Comparison of ENCODE assay signal across 28 mouse cellular contexts in the genomic region with DNA sequence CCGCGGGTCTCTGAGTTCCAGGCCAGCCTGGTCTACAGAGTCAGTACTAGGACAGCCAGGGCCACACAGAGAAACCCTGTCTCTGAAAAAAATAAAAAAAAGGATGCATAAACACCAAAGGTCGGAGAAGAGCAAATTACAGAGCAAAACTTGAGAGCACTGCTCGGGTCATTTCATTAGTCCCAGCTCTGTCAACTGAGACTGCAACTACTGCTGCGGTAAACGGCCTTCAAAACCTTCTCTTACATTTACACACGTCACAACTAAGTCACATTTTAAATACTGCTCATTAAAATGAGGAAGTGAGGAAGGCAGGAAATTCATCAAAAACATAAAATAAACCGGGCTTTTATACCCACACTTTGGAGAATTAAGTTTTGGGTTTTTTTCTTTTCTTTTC. TPM values are rescaled to one million over a fixed set of nuclear protein-coding genes. Genes with fewer than 3 reads are reported as not detected.
DNase-seq lines count a peak whose midpoint lies in the region; ATAC-seq lines count a peak whose summit lies in the region.
"Had no signal": no experiment of that assay in that cellular context is flagged by ENCODE, and none has a peak within 500 bp of the region (broad histone marks: within the 10 kb centered on the region; RNA-seq: fewer than 3 reads in every experiment).

No protein-coding gene starts in this region.

- H3K4me1 ChIP-seq in heart, embryonic 14.5 days (ENCODE audit: control insufficient read depth in 2 of 2, insufficient read depth in 2 of 2, low read length in 2 of 2): peaks cover 32 to 41% of the 10 kb centered on the region in 2 experiments
- peaks cover 61% of the 10 kb centered on the region for H3K4me1 ChIP-seq in liver, embryonic 16.5 days (ENCODE audit: control insufficient read depth, low read depth, low read length)
- H3K4me1 ChIP-seq in forebrain, embryonic 11.5 days (replicated peaks; ENCODE audit: control insufficient read depth, insufficient read depth, low read length): no peaks in the 10 kb centered on the region
- no peaks in the 10 kb centered on the region for H3K4me1 ChIP-seq in forebrain, embryonic 15.5 days
- H3K4me1 ChIP-seq: neural tube, embryonic 13.5 days had no signal

- WGBS in heart, embryonic 14.5 days: 86% methylated on average over 8 of the region's 8 CpGs
- whole genome bisulfite sequencing in liver, embryonic 16.5 days (ENCODE audit: insufficient replicate concordance): 49% methylated on average over 8 of the region's 8 CpGs
- WGBS in forebrain, embryonic 11.5 days: 87% methylated on average over 8 of the region's 8 CpGs
- 82% methylated on average over 8 of the region's 8 CpGs for WGBS in forebrain, embryonic 15.5 days

- H3K36me3 ChIP-seq in heart, embryonic 14.5 days (ENCODE audit: control insufficient read depth, insufficient read depth, low read length): no peaks in the 10 kb centered on the region
- H3K36me3 ChIP-seq in liver, embryonic 16.5 days (ENCODE audit: control insufficient read depth, insufficient read depth): peaks cover 7% of the 10 kb centered on the region
- H3K36me3 ChIP-seq in splenic B cell, adult 2 months (ENCODE audit: control insufficient read depth, insufficient read depth, low read length, poor library complexity, severe bottlenecking): no peaks in the 10 kb centered on the region
- no peaks in the 10 kb centered on the region for H3K36me3 ChIP-seq in forebrain, embryonic 11.5 days (ENCODE audit: control insufficient read depth, insufficient read depth, low read length)
- no peaks in the 10 kb centered on the region for H3K36me3 ChIP-seq in forebrain, embryonic 15.5 days
- H3K36me3 ChIP-seq: forebrain, embryonic 12.5 days had no signal

- H3K4me2 ChIP-seq in heart, embryonic 14.5 days (ENCODE audit: low read length): no peak overlapping the region
- no peak overlapping the region for H3K4me2 ChIP-seq in liver, embryonic 16.5 days (ENCODE audit: low read depth, low read length)
- no peak overlapping the region for H3K4me2 ChIP-seq in forebrain, embryonic 11.5 days (ENCODE audit: low read depth, low read length, severe bottlenecking)
- no peak overlapping the region for H3K4me2 ChIP-seq in forebrain, embryonic 15.5 days (replicated peaks)
- H3K4me2 ChIP-seq: embryonic facial prominence, embryonic 12.5 days; forebrain, embryonic 12.5 days; heart, embryonic 11.5 days; hindbrain, embryonic 13.5 days; lung, embryonic 14.5 days; midbrain, embryonic 15.5 days; neural tube, embryonic 13.5 days had no signal

- no peaks in the 10 kb centered on the region for H3K27me3 ChIP-seq in heart, embryonic 14.5 days (ENCODE audit: control insufficient read depth, insufficient read depth, low read length)
- no peaks in the 10 kb centered on the region for H3K27me3 ChIP-seq in liver, embryonic 16.5 days (ENCODE audit: control insufficient read depth, insufficient read depth, low read depth, low read length)
- no peaks in the 10 kb centered on the region for H3K27me3 ChIP-seq in splenic B cell, adult 2 months (ENCODE audit: control insufficient read depth, insufficient read depth, low read length, poor library complexity, severe bottlenecking)
- H3K27me3 ChIP-seq in forebrain, embryonic 11.5 days (ENCODE audit: control insufficient read depth, insufficient read depth, low read length): no peaks in the 10 kb centered on the region
- H3K27me3 ChIP-seq in forebrain, embryonic 15.5 days: no peaks in the 10 kb centered on the region
- H3K27me3 ChIP-seq: embryonic facial prominence, embryonic 12.5 days; forebrain, embryonic 12.5 days; hindbrain, embryonic 13.5 days; midbrain, embryonic 15.5 days; neural tube, embryonic 13.5 days had no signal

- no peak for DNase-seq in heart, postnatal 25 days (ENCODE audit: low spot score)
- DNase-seq in splenic B cell, adult 2 months (ENCODE audit: low read depth, low spot score): peak; percentile 68
- no peak for DNase-seq in forebrain, embryonic 11.5 days (ENCODE audit: low spot score)
- DNase-seq: adrenal gland, postnatal 25 days; cerebellum, adult 11 months; cerebellum, postnatal 10 days; gastrocnemius, postnatal 10 days; heart, adult 11 months; heart, postnatal 10 days; kidney, adult 2 months; lung, embryonic 14.5 days; right cerebral cortex, adult 18-20 months; thymus, adult 2 months; thymus, postnatal 4 days had no signal

- no peak overlapping the region for H3K4me3 ChIP-seq in heart, embryonic 14.5 days (ENCODE audit: control insufficient read depth in 1 of 2, insufficient read depth in 1 of 2, low read depth in 1 of 2, low read length in 2 of 2)
- H3K4me3 ChIP-seq in liver, embryonic 16.5 days (ENCODE audit: low read depth, low read length): no peak overlapping the region
- H3K4me3 ChIP-seq in forebrain, embryonic 11.5 days (ENCODE audit: low read depth, low read length): no peak overlapping the region
- no peak overlapping the region for H3K4me3 ChIP-seq in forebrain, embryonic 15.5 days
- H3K4me3 ChIP-seq: embryonic facial prominence, embryonic 12.5 days; forebrain, embryonic 12.5 days; hindbrain, embryonic 13.5 days; midbrain, embryonic 15.5 days; myocyte; neural tube, embryonic 13.5 days had no signal

- intact Hi-C loops in heart, postnatal 25 days (cut with DNase I): no loop called here

- no peak overlapping the region for H3K27ac ChIP-seq in heart, embryonic 14.5 days (replicated peaks in 1 of 2; ENCODE audit: control insufficient read depth in 1 of 2, insufficient read depth in 1 of 2, low read depth in 2 of 2, low read length in 2 of 2)
- H3K27ac ChIP-seq in liver, embryonic 16.5 days (ENCODE audit: low read length): 0 out of 2 replicates have a peak overlapping the region, but pooled peaks have one; percentile 60
- no peak overlapping the region for H3K27ac ChIP-seq in forebrain, embryonic 11.5 days (ENCODE audit: low read depth, low read length)
- no peak overlapping the region for H3K27ac ChIP-seq in forebrain, embryonic 15.5 days (replicated peaks)
- H3K27ac ChIP-seq: embryonic facial prominence, embryonic 12.5 days; forebrain, embryonic 12.5 days; hindbrain, embryonic 13.5 days; kidney, postnatal 0 days; midbrain, embryonic 15.5 days; neural tube, embryonic 13.5 days had no signal

- peak overlapping the region; percentile 41; the same call in 1 of the 2 replicates for H3K9ac ChIP-seq in heart, embryonic 14.5 days (ENCODE audit: low read length)
- H3K9ac ChIP-seq in liver, embryonic 16.5 days (ENCODE audit: low read depth, low read length): no peak overlapping the region
- H3K9ac ChIP-seq in forebrain, embryonic 11.5 days (ENCODE audit: low read length): no peak overlapping the region
- no peak overlapping the region for H3K9ac ChIP-seq in forebrain, embryonic 15.5 days (replicated peaks)
- H3K9ac ChIP-seq: embryonic facial prominence, embryonic 12.5 days; forebrain, embryonic 12.5 days; hindbrain, embryonic 13.5 days; lung, embryonic 14.5 days; midbrain, embryonic 15.5 days; neural tube, embryonic 13.5 days had no signal

- H3K9me3 ChIP-seq in heart, embryonic 14.5 days (ENCODE audit: control insufficient read depth, low read length): no peaks in the 10 kb centered on the region
- H3K9me3 ChIP-seq in liver, embryonic 16.5 days (replicated peaks; ENCODE audit: control insufficient read depth, low read length): no peaks in the 10 kb centered on the region
- H3K9me3 ChIP-seq in forebrain, embryonic 11.5 days (ENCODE audit: control insufficient read depth, low read length): no peaks in the 10 kb centered on the region
- no peaks in the 10 kb centered on the region for H3K9me3 ChIP-seq in forebrain, embryonic 15.5 days
- H3K9me3 ChIP-seq: embryonic facial prominence, embryonic 12.5 days; forebrain, embryonic 12.5 days; hindbrain, embryonic 13.5 days; midbrain, embryonic 15.5 days; neural tube, embryonic 13.5 days had no signal

- ATAC-seq in heart, embryonic 14.5 days (ENCODE audit: insufficient number of reproducible peaks, insufficient read depth, low FRiP score, low read depth): no peak
- ATAC-seq in common myeloid progenitor, adult 5-6 weeks (replicated peaks; ENCODE audit: low read depth, poor library complexity, severe bottlenecking): peak; percentile 64
- ATAC-seq in liver, embryonic 16.5 days (ENCODE audit: low read depth): no peak
- ATAC-seq in forebrain, embryonic 11.5 days (replicated peaks; ENCODE audit: low FRiP score): no peak
- no peak for ATAC-seq in forebrain, embryonic 15.5 days (replicated peaks)
- ATAC-seq: CD4-positive, CD25-positive, alpha-beta regulatory T cell, adult 4 months; inflammation-experienced regulatory T-cells, adult 6 months; midbrain, embryonic 15.5 days had no signal

RNA-seq across cellular contexts. Expression of gene Tbc1d24, which starts 12.5 kb away (rescaled TPM):
- polyA plus RNA-seq in heart, embryonic 14.5 days (2014; fragmentation: Nextera tagmentation; extraction: Ambion mirVana): 4.3 and 4.5 TPM in 2 replicates
- total RNA-seq in heart, postnatal 25 days (2021): 1 to 10 TPM; 8.3 to 9.4 TPM
- total RNA-seq in common myeloid progenitor, adult 5-6 weeks (2017): 4.8 and 5.3 TPM in 2 replicates
- 7.0 and 7.4 TPM in 2 replicates for polyA plus RNA-seq in liver, embryonic 16.5 days (2015; fragmentation: Nextera tagmentation; extraction: Ambion mirVana)
- 8.3 and 8.4 TPM in 2 replicates for polyA plus RNA-seq in forebrain, embryonic 11.5 days (2014; fragmentation: Nextera tagmentation; extraction: Ambion mirVana)
- 18.8 and 19.5 TPM in 2 replicates for polyA plus RNA-seq in forebrain, embryonic 15.5 days (2015; fragmentation: Nextera tagmentation; extraction: Ambion mirVana)

RNA-seq across cellular contexts. Expression of gene Ntn3, which starts 16.5 kb away (rescaled TPM):
- 1.3 and 1.6 TPM in 2 replicates for polyA plus RNA-seq in heart, embryonic 14.5 days (2014; fragmentation: Nextera tagmentation; extraction: Ambion mirVana)
- under 1 TPM; 0.64 to 0.73 TPM for total RNA-seq in heart, postnatal 25 days (2021)
- 0.10 and 0.50 TPM in 2 replicates for total RNA-seq in common myeloid progenitor, adult 5-6 weeks (2017)
- polyA plus RNA-seq in liver, embryonic 16.5 days (2015; fragmentation: Nextera tagmentation; extraction: Ambion mirVana): 0.65 and 0.78 TPM in 2 replicates
- polyA plus RNA-seq in forebrain, embryonic 11.5 days (2014; fragmentation: Nextera tagmentation; extraction: Ambion mirVana): 3.8 and 4.9 TPM in 2 replicates
- 4.9 and 5.2 TPM in 2 replicates for polyA plus RNA-seq in forebrain, embryonic 15.5 days (2015; fragmentation: Nextera tagmentation; extraction: Ambion mirVana)
- polyA plus RNA-seq: inflammation-experienced regulatory T-cells, adult 6 months had no signal

RNA-seq across cellular contexts. Expression of gene Atp6v0c, which starts 23.3 kb away (rescaled TPM):
- 581 and 616 TPM in 2 replicates for polyA plus RNA-seq in heart, embryonic 14.5 days (2014; fragmentation: Nextera tagmentation; extraction: Ambion mirVana)
- 100 to 1,000 TPM; 225 to 246 TPM for total RNA-seq in heart, postnatal 25 days (2021)
- total RNA-seq in common myeloid progenitor, adult 5-6 weeks (2017): 81.5 and 89.8 TPM in 2 replicates
- polyA plus RNA-seq in liver, embryonic 16.5 days (2015; fragmentation: Nextera tagmentation; extraction: Ambion mirVana): 352 and 382 TPM in 2 replicates
- 394 and 453 TPM in 2 replicates for polyA plus RNA-seq in forebrain, embryonic 11.5 days (2014; fragmentation: Nextera tagmentation; extraction: Ambion mirVana)
- 872 and 917 TPM in 2 replicates for polyA plus RNA-seq in forebrain, embryonic 15.5 days (2015; fragmentation: Nextera tagmentation; extraction: Ambion mirVana)

RNA-seq across cellular contexts. Expression of gene Tedc2, which starts 27.8 kb away (rescaled TPM):
- polyA plus RNA-seq in heart, embryonic 14.5 days (2014; fragmentation: Nextera tagmentation; extraction: Ambion mirVana): 5.2 and 5.4 TPM in 2 replicates
- total RNA-seq in heart, postnatal 25 days (2021): 1 to 10 TPM; 1.7 to 2.2 TPM
- total RNA-seq in common myeloid progenitor, adult 5-6 weeks (2017): 17.4 and 18.4 TPM in 2 replicates
- polyA plus RNA-seq in liver, embryonic 16.5 days (2015; fragmentation: Nextera tagmentation; extraction: Ambion mirVana): 7.1 and 7.4 TPM in 2 replicates
- polyA plus RNA-seq in forebrain, embryonic 11.5 days (2014; fragmentation: Nextera tagmentation; extraction: Ambion mirVana): 17.7 and 19.2 TPM in 2 replicates
- 13.0 and 13.5 TPM in 2 replicates for polyA plus RNA-seq in forebrain, embryonic 15.5 days (2015; fragmentation: Nextera tagmentation; extraction: Ambion mirVana)

RNA-seq across cellular contexts. Expression of gene Amdhd2, which starts 29.3 kb away (rescaled TPM):
- 23.6 and 26.0 TPM in 2 replicates for polyA plus RNA-seq in heart, embryonic 14.5 days (2014; fragmentation: Nextera tagmentation; extraction: Ambion mirVana)
- 1 to 10 TPM; 9.1 to 9.6 TPM for total RNA-seq in heart, postnatal 25 days (2021)
- 22.5 and 23.0 TPM in 2 replicates for total RNA-seq in common myeloid progenitor, adult 5-6 weeks (2017)
- polyA plus RNA-seq in liver, embryonic 16.5 days (2015; fragmentation: Nextera tagmentation; extraction: Ambion mirVana): 20.7 and 25.0 TPM in 2 replicates
- 29.5 and 34.7 TPM in 2 replicates for polyA plus RNA-seq in forebrain, embryonic 11.5 days (2014; fragmentation: Nextera tagmentation; extraction: Ambion mirVana)
- polyA plus RNA-seq in forebrain, embryonic 15.5 days (2015; fragmentation: Nextera tagmentation; extraction: Ambion mirVana): 28.7 and 31.5 TPM in 2 replicates
